Mouse (Mus musculus): ENCODE data around the gene Mroh2a. TPM values are rescaled to one million over a fixed set of nuclear protein-coding genes. Genes with fewer than 3 reads are reported as not detected.

Gene Mroh2a
- total RNA-seq, 1 experiment, result 0.76 TPM

DNA sequence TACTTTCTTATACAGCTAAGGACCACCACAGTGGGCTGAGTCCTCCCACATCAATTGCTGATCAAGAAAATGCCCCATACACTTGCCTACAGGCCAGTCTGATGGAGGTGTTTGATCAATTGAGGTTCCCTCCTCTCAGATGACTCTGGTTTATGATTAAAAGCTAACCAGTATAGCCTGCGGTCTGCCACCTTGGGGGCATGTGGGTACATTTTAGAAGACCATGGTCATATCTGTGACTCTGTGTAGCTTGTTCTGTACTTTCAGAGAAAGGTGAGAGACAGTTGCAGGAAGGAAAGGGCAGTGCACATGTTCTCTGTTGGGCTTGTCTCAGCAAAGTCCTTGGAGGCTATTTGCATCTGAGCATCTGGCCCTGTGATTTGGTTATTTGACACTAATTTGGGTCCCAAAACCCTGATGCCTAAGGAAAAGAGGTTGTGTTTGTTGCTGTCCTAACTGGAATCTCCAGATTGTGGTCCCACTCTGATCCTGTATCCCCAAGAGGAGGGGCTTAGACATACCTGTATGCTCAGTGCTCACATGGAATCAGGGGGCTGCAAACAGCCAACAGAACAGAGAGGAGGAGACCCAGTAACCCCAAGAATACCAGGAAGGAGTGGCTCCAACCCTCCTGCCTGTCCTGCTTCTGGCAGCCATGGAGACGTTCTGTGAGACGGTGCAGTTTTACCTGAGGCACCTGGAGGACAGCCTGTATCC lies 6.0 kb downstream of the Mroh2a start:
- TF ChIP-seq HCFC1 (IDR thresholded peaks at IDR 0.05; ENCODE audit: borderline replicate concordance, insufficient read depth, low read length), result no peak
- no peak for TF ChIP-seq ZNF384 (IDR thresholded peaks at IDR 0.05; ENCODE audit: low read depth, low read length)
- TF ChIP-seq ZC3H11A (IDR thresholded peaks at IDR 0.05; ENCODE audit: borderline replicate concordance, low read depth, low read length), result no peak
- TF ChIP-seq MAFK (IDR thresholded peaks at IDR 0.05; ENCODE audit: insufficient read depth, low read depth, low read length), result no peak
- no peak for TF ChIP-seq CHD2 (IDR thresholded peaks at IDR 0.05; ENCODE audit: low read depth, low read length)
- in situ Hi-C loops (cut with MboI; ENCODE audit: low sequenced_read_pairs in 2 of 2, unreplicated experiment in 2 of 2), result no loop called here
- H3K4me1 ChIP-seq (ENCODE audit: control insufficient read depth in 2 of 2, insufficient read depth in 2 of 2, low read length in 2 of 2, poor library complexity in 1 of 2), result no peaks in the 10 kb centered on the region
- H3K9me3 ChIP-seq (ENCODE audit: control insufficient read depth, insufficient read depth, low read depth, low read length), result no peaks in the 10 kb centered on the region
- no peak for DNase-seq (ENCODE audit: low read depth, low spot score)
- H3K4me3 ChIP-seq (ENCODE audit: insufficient read depth in 1 of 2, low read depth in 1 of 2, low read length in 2 of 2, poor library complexity in 1 of 2, severe bottlenecking in 1 of 2), result no peak overlapping the region
- H3K9ac ChIP-seq (ENCODE audit: insufficient read depth, low read depth, low read length, poor library complexity, severe bottlenecking), result no peak overlapping the region
- H3K27ac ChIP-seq (ENCODE audit: insufficient read depth, low read depth, low read length, poor library complexity, severe bottlenecking), result no peak overlapping the region
- no peaks in the 10 kb centered on the region for H3K36me3 ChIP-seq (ENCODE audit: control insufficient read depth, insufficient read depth, low read length, poor library complexity, severe bottlenecking)

DNA sequence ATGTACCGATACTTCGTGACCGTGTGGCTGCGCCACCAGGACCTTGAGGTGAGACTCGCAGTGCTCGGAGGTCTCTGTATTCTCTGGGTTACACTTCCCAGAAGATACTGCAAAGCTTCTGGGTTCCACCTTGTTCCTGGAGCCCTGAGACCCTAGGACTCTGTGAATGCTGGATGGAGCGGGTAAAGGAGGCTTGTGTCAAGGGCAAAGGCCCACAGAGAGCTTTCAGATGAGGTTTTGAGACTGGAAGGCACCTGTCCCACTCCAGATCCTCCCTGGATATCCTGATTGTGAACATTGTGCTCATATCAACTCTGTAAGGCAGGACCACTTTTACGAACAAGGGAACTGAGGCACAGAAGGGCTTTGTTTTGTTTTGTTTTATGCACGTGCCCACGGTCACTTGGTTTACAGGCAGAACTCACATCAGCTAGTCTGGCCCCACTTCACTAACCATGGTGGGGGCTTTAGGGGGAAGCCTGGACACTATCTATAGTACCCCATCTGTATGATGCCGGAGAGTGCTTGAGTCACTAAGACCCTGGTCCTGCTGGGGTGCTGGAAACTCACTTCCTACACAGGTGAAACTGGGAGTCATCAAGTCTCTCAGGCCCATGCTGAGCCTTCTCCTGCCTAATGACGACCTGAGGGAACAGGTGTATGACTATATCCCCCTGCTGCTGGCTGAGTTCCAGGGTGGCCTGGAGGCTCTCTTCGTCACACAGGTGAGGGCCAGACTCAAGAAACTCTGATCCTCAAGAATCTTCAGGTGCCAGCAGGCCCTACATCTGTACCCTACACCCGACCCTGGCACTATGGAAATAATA lies 6.8 kb downstream of the Mroh2a start:
- Histone ChIP-seq H3K4me1 (ENCODE audit: control insufficient read depth in 2 of 2, insufficient read depth in 2 of 2, low read length in 2 of 2, poor library complexity in 1 of 2) (no peaks in the 10 kb centered on the region), H3K4me3 (ENCODE audit: insufficient read depth in 1 of 2, low read depth in 1 of 2, low read length in 2 of 2, poor library complexity in 1 of 2, severe bottlenecking in 1 of 2) (no peak overlapping the region), H3K36me3 (ENCODE audit: control insufficient read depth, insufficient read depth, low read length, poor library complexity, severe bottlenecking) (no peaks in the 10 kb centered on the region), H3K9me3 (ENCODE audit: control insufficient read depth, insufficient read depth, low read depth, low read length) (no peaks in the 10 kb centered on the region), H3K27ac (ENCODE audit: insufficient read depth, low read depth, low read length, poor library complexity, severe bottlenecking) (no peak overlapping the region), H3K9ac (ENCODE audit: insufficient read depth, low read depth, low read length, poor library complexity, severe bottlenecking) (no peak overlapping the region)
- DNase-seq (ENCODE audit: low read depth, low spot score), result no peak
- TF ChIP-seq ZNF384 (IDR thresholded peaks at IDR 0.05; ENCODE audit: low read depth, low read length) (no peak), HCFC1 (IDR thresholded peaks at IDR 0.05; ENCODE audit: borderline replicate concordance, insufficient read depth, low read length) (no peak)
- in situ Hi-C loops (cut with MboI; ENCODE audit: low sequenced_read_pairs in 2 of 2, unreplicated experiment in 2 of 2), result no loop called here

DNA sequence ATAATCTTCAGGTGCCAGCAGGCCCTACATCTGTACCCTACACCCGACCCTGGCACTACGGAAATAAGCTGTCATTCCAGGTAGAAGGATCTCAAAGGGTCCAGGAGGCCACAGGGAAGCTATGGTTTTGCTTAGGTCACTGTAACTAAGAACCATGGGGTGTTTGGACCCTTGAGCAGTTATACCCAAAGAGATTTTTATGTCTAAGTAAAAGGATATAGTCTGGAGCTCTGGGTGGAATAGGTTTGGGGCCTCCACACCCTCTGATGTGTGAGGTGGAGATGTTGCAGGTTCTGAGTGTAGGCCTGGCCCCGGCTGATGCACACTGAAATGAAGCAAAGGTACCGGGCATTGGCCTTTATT lies 7.4 kb downstream of the Mroh2a start:
- no peak for TF ChIP-seq CHD2 (IDR thresholded peaks at IDR 0.05; ENCODE audit: low read depth, low read length)
- TF ChIP-seq MAFK (IDR thresholded peaks at IDR 0.05; ENCODE audit: insufficient read depth, low read depth, low read length), result no peak
- no peak for TF ChIP-seq ZNF384 (IDR thresholded peaks at IDR 0.05; ENCODE audit: low read depth, low read length)
- no peak for TF ChIP-seq ZC3H11A (IDR thresholded peaks at IDR 0.05; ENCODE audit: borderline replicate concordance, low read depth, low read length)
- no peak for TF ChIP-seq HCFC1 (IDR thresholded peaks at IDR 0.05; ENCODE audit: borderline replicate concordance, insufficient read depth, low read length)
- H3K4me3 ChIP-seq (ENCODE audit: insufficient read depth in 1 of 2, low read depth in 1 of 2, low read length in 2 of 2, poor library complexity in 1 of 2, severe bottlenecking in 1 of 2), result no peak overlapping the region
- no peak overlapping the region for H3K27ac ChIP-seq (ENCODE audit: insufficient read depth, low read depth, low read length, poor library complexity, severe bottlenecking)
- no peaks in the 10 kb centered on the region for H3K9me3 ChIP-seq (ENCODE audit: control insufficient read depth, insufficient read depth, low read depth, low read length)
- H3K36me3 ChIP-seq (ENCODE audit: control insufficient read depth, insufficient read depth, low read length, poor library complexity, severe bottlenecking), result no peaks in the 10 kb centered on the region
- DNase-seq (ENCODE audit: low read depth, low spot score), result no peak
- no peak overlapping the region for H3K9ac ChIP-seq (ENCODE audit: insufficient read depth, low read depth, low read length, poor library complexity, severe bottlenecking)
- in situ Hi-C loops (cut with MboI; ENCODE audit: low sequenced_read_pairs in 2 of 2, unreplicated experiment in 2 of 2), result no loop called here
- no peaks in the 10 kb centered on the region for H3K4me1 ChIP-seq (ENCODE audit: control insufficient read depth in 2 of 2, insufficient read depth in 2 of 2, low read length in 2 of 2, poor library complexity in 1 of 2)

DNA sequence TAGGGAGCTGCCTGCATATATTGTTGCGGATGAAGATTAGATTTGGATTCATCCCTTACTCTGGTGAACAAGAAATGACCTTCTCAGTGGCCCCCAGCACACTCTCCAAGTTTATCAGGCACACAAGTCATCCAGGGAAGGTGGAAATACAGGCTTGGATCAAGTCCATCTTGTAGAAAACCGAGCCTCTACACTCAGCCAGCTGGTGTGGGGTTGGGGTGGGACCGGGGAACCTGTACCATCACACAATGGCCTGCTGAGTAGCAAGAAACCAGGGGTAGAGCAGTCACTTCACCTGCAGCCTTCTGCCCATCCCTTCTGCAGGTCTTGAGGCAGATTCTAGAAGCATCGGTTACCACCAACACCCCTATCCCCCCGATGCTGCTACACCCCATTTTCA lies 7.9 kb downstream of the Mroh2a start:
- Histone ChIP-seq H3K9me3 (ENCODE audit: control insufficient read depth, insufficient read depth, low read depth, low read length) (no peaks in the 10 kb centered on the region), H3K4me3 (ENCODE audit: insufficient read depth in 1 of 2, low read depth in 1 of 2, low read length in 2 of 2, poor library complexity in 1 of 2, severe bottlenecking in 1 of 2) (no peak overlapping the region), H3K27ac (ENCODE audit: insufficient read depth, low read depth, low read length, poor library complexity, severe bottlenecking) (no peak overlapping the region), H3K9ac (ENCODE audit: insufficient read depth, low read depth, low read length, poor library complexity, severe bottlenecking) (no peak overlapping the region), H3K4me1 (ENCODE audit: control insufficient read depth in 2 of 2, insufficient read depth in 2 of 2, low read length in 2 of 2, poor library complexity in 1 of 2) (no peaks in the 10 kb centered on the region), H3K36me3 (ENCODE audit: control insufficient read depth, insufficient read depth, low read length, poor library complexity, severe bottlenecking) (no peaks in the 10 kb centered on the region)
- no peak for DNase-seq (ENCODE audit: low read depth, low spot score)
- in situ Hi-C loops (cut with MboI; ENCODE audit: low sequenced_read_pairs in 2 of 2, unreplicated experiment in 2 of 2), result no loop called here
- no peak for TF ChIP-seq HCFC1 (IDR thresholded peaks at IDR 0.05; ENCODE audit: borderline replicate concordance, insufficient read depth, low read length)
- no peak for TF ChIP-seq ZC3H11A (IDR thresholded peaks at IDR 0.05; ENCODE audit: borderline replicate concordance, low read depth, low read length)
- no peak for TF ChIP-seq CHD2 (IDR thresholded peaks at IDR 0.05; ENCODE audit: low read depth, low read length)
- TF ChIP-seq MAFK (IDR thresholded peaks at IDR 0.05; ENCODE audit: insufficient read depth, low read depth, low read length), result no peak
- TF ChIP-seq ZNF384 (IDR thresholded peaks at IDR 0.05; ENCODE audit: low read depth, low read length), result no peak

Measured in ES-E14 (cell line).